Mouse (Mus musculus) pancreas, adult 10 weeks (tissue): ENCODE results near the gene Dact3. TPM values are rescaled to one million over a fixed set of nuclear protein-coding genes. Genes with fewer than 3 reads are reported as not detected.

Experiments used
- polyA plus RNA-seq: library from polyadenylated mRNA; stranded (reverse); fragments of 350-450 nt; fragmentation: Illumina TruSeq; extraction: RNeasy Lipid Tissue Mini Kit (QIAGEN cat#74804); gene quantifications from one replicate; pipeline ENCODE4 v1.2.3, GENCODE M21; 2015; ENCODE audit warnings: low read depth, low replicate concordance; ENCODE audit not compliant: insufficient read depth

Dact3 gene
- 1.1 TPM for polyA plus RNA-seq

DNA sequence AGATGAGACGGTGACA lies at the start of gene Dact3:
Gene Dact3 (plus strand): TSS at position 8 of the 16 bp plus-strand sequence.

DNA sequence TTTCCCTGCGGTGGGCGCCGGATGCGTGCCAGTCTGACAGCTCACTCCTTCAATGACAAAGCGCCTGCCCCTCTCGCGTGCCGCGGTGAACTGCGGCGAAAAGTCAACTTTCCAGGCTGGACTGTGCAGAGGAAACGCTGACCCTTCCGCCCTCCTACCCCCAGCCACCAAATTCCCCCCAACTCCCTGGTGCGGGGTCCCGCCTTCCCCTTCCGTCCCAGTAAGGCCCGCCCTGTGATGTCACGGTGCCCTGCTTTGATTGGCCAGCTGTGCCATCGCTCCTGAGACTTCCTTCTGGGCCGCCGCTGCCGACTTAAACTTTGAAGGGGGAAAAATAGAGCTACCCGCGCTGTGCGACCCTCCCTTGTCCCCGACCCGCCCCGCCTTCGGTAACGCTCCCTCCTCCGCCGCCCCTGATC lies 32.5 kb upstream of the Dact3 start, which contains the start of gene Prkd2:
Gene Prkd2 (plus strand): TSS at position 258 of the 419 bp plus-strand sequence.

DNA sequence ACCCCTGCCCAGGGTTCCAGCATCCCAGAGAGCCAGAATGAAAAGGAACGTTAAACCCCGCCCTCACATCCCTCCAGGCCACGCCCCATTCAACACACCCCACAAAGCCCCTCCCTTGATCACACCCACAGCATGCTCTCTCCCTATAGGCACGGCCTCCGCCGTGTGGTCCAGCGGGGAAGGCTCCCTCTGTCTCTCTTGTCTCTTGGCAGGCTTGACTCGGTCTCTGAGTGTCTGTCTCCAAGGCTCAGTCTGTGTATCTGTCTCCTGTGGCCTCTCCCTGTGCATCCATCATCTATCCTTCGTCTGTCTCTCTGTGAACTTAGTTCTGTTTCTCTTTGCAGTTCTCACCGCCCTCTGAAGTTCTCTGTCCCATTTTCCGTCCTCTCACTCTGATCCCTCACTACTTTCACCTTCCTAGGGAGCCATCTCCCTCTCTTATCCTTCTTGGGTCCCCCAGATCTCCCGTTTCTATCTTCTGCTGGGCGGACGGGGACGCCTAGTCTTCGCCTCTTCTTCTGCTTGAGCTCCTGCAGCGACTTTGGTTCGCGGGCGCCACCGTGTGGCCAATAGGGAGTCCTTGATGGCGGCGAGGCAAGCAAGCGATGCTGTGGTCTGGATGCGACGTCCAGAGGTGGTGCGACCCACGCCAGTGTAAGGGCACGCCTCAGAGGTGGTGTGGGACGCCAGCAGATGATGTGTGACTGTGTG lies 16.7 kb downstream of the Dact3 start, which contains the start of gene Gng8:
Gene Gng8 (plus strand): TSS at position 146 of the 711 bp plus-strand sequence.

DNA sequence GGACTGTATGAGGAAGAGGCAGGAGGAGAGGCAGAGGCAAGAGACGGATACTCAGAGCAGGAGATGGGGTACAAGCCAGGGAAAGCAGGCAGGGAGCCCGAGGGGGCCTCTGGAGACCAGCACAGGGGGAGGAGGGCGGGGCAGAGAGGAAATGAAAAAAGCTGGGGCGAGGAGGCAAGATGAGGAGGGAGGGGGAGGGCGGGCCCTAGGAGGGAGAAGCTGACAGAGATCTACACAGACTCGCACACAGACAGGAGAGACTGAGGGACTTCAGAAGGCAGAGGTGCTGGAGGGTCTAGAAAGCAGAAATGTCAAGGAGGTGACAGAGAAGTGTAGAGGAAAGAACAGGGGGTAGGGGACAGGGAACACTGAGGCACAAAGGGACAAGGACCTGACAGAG lies 31.2 kb downstream of the Dact3 start, which contains the start of gene Ptgir:
Gene Ptgir (plus strand): TSS at position 210 of the 400 bp plus-strand sequence.

DNA sequence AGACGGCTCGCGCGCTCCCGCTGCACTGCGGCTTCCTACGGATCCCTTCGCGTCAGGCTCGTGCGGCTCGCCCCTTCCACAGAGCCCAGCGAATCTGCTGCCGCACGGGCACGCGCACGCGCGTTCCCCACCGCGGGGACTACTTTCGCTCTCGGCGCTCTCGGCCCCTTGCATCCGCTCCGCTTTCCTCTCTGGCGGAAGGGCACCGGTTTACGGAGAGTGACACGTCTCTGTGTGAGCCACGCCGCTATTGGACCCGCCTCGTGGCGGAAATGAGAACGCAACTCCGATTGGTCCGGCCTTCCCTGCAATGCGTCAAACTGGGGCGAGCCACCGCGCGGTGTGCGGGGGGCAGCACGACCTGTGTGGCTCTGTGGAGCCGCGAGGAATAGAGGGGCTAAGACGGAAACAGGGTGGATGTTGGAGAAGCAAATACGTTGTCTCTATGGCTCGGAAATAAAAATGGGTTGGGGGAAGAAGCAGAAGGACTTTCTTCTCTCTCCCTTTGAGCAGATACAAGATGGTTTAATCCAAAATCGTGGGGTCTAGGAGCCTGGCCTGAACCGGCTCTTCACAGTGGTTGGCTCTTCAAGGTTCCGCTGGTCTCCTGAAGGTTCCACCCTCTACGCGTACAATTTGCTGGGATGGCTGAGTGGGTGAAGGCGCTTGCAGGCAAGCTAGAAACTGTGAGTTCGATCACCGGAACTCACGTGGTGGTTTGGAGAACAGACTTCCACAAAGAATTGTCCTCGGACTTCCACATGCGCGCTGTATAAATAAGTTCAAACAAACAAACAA lies 49.1 kb downstream of the Dact3 start, which contains the start of gene Calm3:
Gene Calm3 (minus strand): TSS at position 78 of the 798 bp plus-strand sequence.

Other genes with a start within 250 kb of the Dact3 start
- gene Ceacam15, start 199.6 kb upstream of the Dact3 start, polyA plus RNA-seq: not detected
- gene Ceacam9, start 153.4 kb upstream of the Dact3 start, polyA plus RNA-seq: not detected
- gene Ap2s1, start 136.9 kb upstream of the Dact3 start, polyA plus RNA-seq: 40.1 TPM
- gene Slc1a5, start 94.0 kb upstream of the Dact3 start, polyA plus RNA-seq: 94.8 TPM
- gene Strn4, start 59.4 kb upstream of the Dact3 start, polyA plus RNA-seq: 28.4 TPM
- 4.5 TPM for gene Fkrp, start 58.6 kb upstream of the Dact3 start, polyA plus RNA-seq
- gene Prkd2, start 32.4 kb upstream of the Dact3 start, polyA plus RNA-seq: 6.3 TPM
- 2.3 TPM for gene Gng8, start 16.5 kb downstream of the Dact3 start, polyA plus RNA-seq
- gene Ptgir, start 31.2 kb downstream of the Dact3 start, polyA plus RNA-seq: 1.8 TPM
- 43.4 TPM for gene Calm3, start 48.8 kb downstream of the Dact3 start, polyA plus RNA-seq
- gene Pnmal2, start 69.4 kb downstream of the Dact3 start, polyA plus RNA-seq: 11.8 TPM
- gene Pnmal1, start 84.4 kb downstream of the Dact3 start, polyA plus RNA-seq: 1.4 TPM
- gene Gm42372, start 107.8 kb downstream of the Dact3 start, polyA plus RNA-seq: 0.20 TPM
- gene Ccdc8, start 117.4 kb downstream of the Dact3 start, polyA plus RNA-seq: 0.76 TPM
- gene Ppp5c, start 152.6 kb downstream of the Dact3 start, polyA plus RNA-seq: 44.1 TPM
- gene Hif3a, start 187.1 kb downstream of the Dact3 start, polyA plus RNA-seq: 0.17 TPM
- 0.92 TPM for gene Psg16, start 198.7 kb downstream of the Dact3 start, polyA plus RNA-seq